Mouse (Mus musculus) limb, embryonic 15.5 days (tissue): ENCODE measurements around the gene Alms1. TPM values are rescaled to one million over a fixed set of nuclear protein-coding genes. Genes with fewer than 3 reads are reported as not detected.
"Not testable (repeated sequence)": the region's sequence is repeated elsewhere in the genome, so short reads cannot be mapped to it uniquely, and the experiment has no call there.

Experiments
- ATAC-seq: fragments of 200-750 bp; cut with Nextera tagmentation; 2 replicates; pipeline ENCODE4 v1.8.0; 2017; ENCODE audit warnings: low read depth, moderate TSS enrichment; ENCODE audit not compliant: insufficient number of reproducible peaks, low FRiP score, low TSS enrichment
- H3K27ac ChIP-seq: fragments of 300-500 bp; sonication (generic); 2 replicates; pipeline ENCODE4 v1.5.1; 2015; ENCODE audit warnings: moderate library complexity, mild to moderate bottlenecking, inconsistent platforms
- H3K27me3 ChIP-seq: fragments of 300-500 bp; sonication (generic); 2 replicates; pipeline ENCODE4 v1.6.1; 2015; ENCODE audit warnings: inconsistent platforms
- H3K36me3 ChIP-seq: fragments of 300-500 bp; sonication (generic); 2 replicates; pipeline ENCODE4 v1.6.1; 2015; ENCODE audit warnings: inconsistent platforms
- H3K4me1 ChIP-seq: fragments of 300-500 bp; sonication (generic); 2 replicates; pipeline ENCODE4 v1.6.1; 2015; ENCODE audit warnings: inconsistent platforms
- H3K4me2 ChIP-seq: fragments of 300-500 bp; sonication (generic); 2 replicates; pipeline ENCODE4 v1.6.1; 2015; ENCODE audit warnings: mild to moderate bottlenecking, inconsistent platforms
- H3K4me3 ChIP-seq: fragments of 300-500 bp; sonication (generic); 2 replicates; pipeline ENCODE4 v1.5.1; 2015; ENCODE audit warnings: mild to moderate bottlenecking, inconsistent platforms
- H3K9ac ChIP-seq: fragments of 300-500 bp; sonication (generic); 2 replicates; pipeline ENCODE4 v1.6.1; 2015; ENCODE audit warnings: inconsistent platforms
- H3K9me3 ChIP-seq: fragments of 300-500 bp; sonication (generic); 2 replicates; pipeline ENCODE4 v1.6.1; 2016; ENCODE audit warnings: inconsistent platforms
- WGBS: fragments of 180-500 bp; shearing (Covaris S2); methylation state at CpG from one replicate; pipeline ENCODE4 v1.1.7; 2015; 5-methylcytosine and 5-hydroxymethylcytosine counted together
- polyA plus RNA-seq: library from polyadenylated mRNA; unstranded; fragments of >200 nt; fragmentation: Nextera tagmentation; extraction: Ambion mirVana; gene quantifications from 2 replicates; pipeline ENCODE4 v1.2.1, GENCODE M21; 2015

Alms1 gene
- polyA plus RNA-seq, 1 experiment from 2014 or later, result 4.3 TPM

DNA sequence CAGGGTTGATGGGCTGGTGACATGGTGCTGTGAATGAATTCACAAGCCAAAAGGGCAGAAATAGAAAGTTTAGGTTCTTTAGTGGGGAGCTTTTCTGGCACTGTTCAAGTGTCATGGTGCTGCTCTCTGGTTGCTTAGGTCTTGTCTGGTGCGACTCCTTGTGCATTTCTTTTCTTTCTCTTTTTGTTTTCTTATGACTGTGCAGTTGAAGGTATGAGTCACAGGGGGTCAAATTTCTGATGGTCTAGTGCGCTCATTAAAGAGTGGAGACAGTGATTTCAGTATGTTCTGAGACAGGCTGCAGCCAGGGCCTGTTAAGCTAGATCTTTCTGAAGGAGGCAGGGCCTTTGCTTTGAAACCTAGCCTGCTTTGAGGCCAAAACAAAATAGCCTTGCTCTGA lies 2.8 kb downstream of the Alms1 start:
- H3K9ac ChIP-seq, result no peak overlapping the region
- no peaks in the 10 kb centered on the region for H3K9me3 ChIP-seq
- ATAC-seq, result no peak
- H3K4me3 ChIP-seq, result no peak overlapping the region
- H3K4me1 ChIP-seq, result peaks cover 18% of the 10 kb centered on the region
- no peak overlapping the region for H3K27ac ChIP-seq
- no peaks in the 10 kb centered on the region for H3K36me3 ChIP-seq
- no peak overlapping the region for H3K4me2 ChIP-seq
- WGBS, result 69% methylated on average over 2 of the region's 2 CpGs
- H3K27me3 ChIP-seq, result no peaks in the 10 kb centered on the region

- H3K9ac ChIP-seq, result no peak overlapping the region
- no peaks in the 10 kb centered on the region for H3K36me3 ChIP-seq
- WGBS, result 71% methylated on average over 1 of the region's 1 CpGs
- no peaks in the 10 kb centered on the region for H3K4me1 ChIP-seq
- no peaks in the 10 kb centered on the region for H3K9me3 ChIP-seq
- no peak overlapping the region for H3K4me2 ChIP-seq
- H3K27me3 ChIP-seq, result no peaks in the 10 kb centered on the region
- no peak for ATAC-seq
- no peak overlapping the region for H3K4me3 ChIP-seq
- no peak overlapping the region for H3K27ac ChIP-seq
These were observed 12.0 kb downstream of the Alms1 start for GRCm38 (mm10) chr6:85599310-85599709.

DNA sequence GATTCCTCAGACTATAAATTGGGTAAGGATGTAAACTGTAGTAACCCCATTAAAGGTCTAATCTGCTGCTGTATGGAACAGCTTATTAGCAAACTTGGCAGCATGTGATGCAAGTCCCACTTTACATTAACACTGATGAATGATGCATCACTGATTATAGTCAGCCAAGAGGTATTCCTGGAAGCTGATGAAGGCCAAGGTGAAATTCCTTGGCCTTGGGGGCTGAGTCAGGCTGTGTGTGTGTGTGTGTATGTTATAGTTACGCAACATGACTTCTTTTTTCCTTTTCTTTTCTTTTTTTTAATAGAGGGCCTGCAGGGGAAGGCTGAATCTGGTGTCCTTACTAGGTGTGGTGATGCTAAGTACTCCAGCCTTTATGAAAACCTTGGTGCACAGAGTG lies 23.2 kb downstream of the Alms1 start:
- WGBS, result 90% methylated on average over 1 of the region's 1 CpGs
- Histone ChIP-seq H3K9ac (no peak overlapping the region), H3K27ac (no peak overlapping the region), H3K4me1 (no peaks in the 10 kb centered on the region), H3K9me3 (no peaks in the 10 kb centered on the region), H3K27me3 (no peaks in the 10 kb centered on the region), H3K4me3 (no peak overlapping the region), H3K4me2 (no peak overlapping the region), H3K36me3 (peaks cover 35% of the 10 kb centered on the region)
- ATAC-seq, result no peak

DNA sequence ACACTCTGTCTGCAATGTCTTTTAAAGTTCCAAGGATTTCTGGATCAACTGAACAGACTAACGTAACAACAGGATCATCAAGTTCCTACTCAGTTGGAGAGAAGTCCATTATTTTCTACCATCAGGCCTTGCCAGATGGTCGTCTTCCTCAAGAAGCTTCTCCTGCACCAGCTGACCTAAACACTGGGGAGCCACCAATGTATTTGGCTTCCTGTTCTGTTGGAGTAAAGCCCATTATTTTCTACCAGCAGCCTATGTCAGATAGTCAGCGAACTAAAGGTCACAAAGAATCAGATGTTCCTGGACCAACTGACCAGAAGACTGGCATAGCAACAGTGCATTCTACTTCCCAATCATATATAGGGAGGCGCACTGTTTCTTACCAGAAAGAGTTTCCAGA lies 33.5 kb downstream of the Alms1 start:
- no peak for ATAC-seq
- Histone ChIP-seq H3K36me3 (peaks cover 57% of the 10 kb centered on the region), H3K27ac (no peak overlapping the region), H3K4me1 (no peaks in the 10 kb centered on the region), H3K9me3 (no peaks in the 10 kb centered on the region), H3K4me2 (no peak overlapping the region), H3K4me3 (no peak overlapping the region), H3K9ac (no peak overlapping the region), H3K27me3 (no peaks in the 10 kb centered on the region)
- WGBS, result 92% methylated on average over 4 of the region's 4 CpGs

DNA sequence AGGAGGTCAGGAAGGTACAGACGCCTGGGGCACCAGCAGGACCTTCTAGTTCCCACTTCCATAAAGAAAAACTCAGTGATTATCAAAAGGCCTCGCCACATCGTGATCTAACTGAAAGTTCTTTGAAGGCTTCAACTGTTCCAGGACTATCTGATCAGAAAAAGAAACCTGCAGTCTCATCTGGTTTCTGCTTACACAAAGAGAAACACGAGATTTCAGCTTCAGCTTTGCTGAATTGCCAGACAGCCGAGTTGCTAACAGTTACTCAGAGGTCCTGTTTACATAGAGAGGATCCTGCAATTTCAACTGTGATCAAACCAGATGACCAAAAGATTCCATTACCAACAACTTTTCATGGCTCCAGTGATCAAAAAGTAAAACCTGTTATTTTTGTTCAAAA lies 34.3 kb downstream of the Alms1 start:
- whole genome bisulfite sequencing, result 84% methylated on average over 5 of the region's 5 CpGs

GRCm38 (mm10) chr6:85624511-85624910 lies 37.2 kb downstream of the Alms1 start:
- ATAC-seq, result no peak
- Histone ChIP-seq H3K9ac (no peak overlapping the region), H3K4me2 (no peak overlapping the region), H3K4me1 (no peaks in the 10 kb centered on the region), H3K27me3 (no peaks in the 10 kb centered on the region), H3K9me3 (no peaks in the 10 kb centered on the region), H3K4me3 (no peak overlapping the region), H3K27ac (no peak overlapping the region), H3K36me3 (peaks cover 59% of the 10 kb centered on the region)
- WGBS, result 95% methylated on average over 4 of the region's 4 CpGs

More for the DNA sequence above, 34.3 kb downstream of the Alms1 start:
- Histone ChIP-seq H3K27ac (no peak overlapping the region), H3K36me3 (peaks cover 54% of the 10 kb centered on the region), H3K27me3 (no peaks in the 10 kb centered on the region), H3K9ac (no peak overlapping the region), H3K9me3 (no peaks in the 10 kb centered on the region), H3K4me1 (no peaks in the 10 kb centered on the region), H3K4me2 (no peak overlapping the region), H3K4me3 (no peak overlapping the region)
- no peak for ATAC-seq

DNA sequence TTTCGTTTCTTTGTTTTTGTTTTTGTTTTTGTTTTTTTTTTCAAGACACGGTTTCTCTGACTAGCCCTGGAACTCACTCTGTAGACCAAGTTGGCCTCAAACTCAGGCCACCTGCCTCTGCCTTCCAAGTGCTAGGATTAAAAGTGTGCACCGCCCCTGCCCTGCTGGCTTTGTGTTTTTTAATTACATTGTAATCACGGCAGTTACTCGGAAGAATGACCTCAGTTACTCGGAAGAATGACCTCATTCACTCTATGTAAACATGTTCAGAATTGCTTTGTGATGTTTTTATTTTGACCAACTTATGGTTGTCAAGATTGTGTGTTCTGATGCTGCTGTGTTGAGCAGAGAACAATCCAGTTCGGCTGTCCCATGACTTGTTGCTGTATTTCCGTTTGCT lies 45.8 kb downstream of the Alms1 start:
- Histone ChIP-seq H3K27me3 (no peaks in the 10 kb centered on the region), H3K36me3 (peaks cover 16% of the 10 kb centered on the region), H3K4me2 (no peak overlapping the region), H3K4me3 (no peak overlapping the region), H3K9me3 (no peaks in the 10 kb centered on the region), H3K9ac (no peak overlapping the region), H3K4me1 (no peaks in the 10 kb centered on the region), H3K27ac (no peak overlapping the region)
- no peak for ATAC-seq
- 69% methylated on average over 8 of the region's 8 CpGs for WGBS

DNA sequence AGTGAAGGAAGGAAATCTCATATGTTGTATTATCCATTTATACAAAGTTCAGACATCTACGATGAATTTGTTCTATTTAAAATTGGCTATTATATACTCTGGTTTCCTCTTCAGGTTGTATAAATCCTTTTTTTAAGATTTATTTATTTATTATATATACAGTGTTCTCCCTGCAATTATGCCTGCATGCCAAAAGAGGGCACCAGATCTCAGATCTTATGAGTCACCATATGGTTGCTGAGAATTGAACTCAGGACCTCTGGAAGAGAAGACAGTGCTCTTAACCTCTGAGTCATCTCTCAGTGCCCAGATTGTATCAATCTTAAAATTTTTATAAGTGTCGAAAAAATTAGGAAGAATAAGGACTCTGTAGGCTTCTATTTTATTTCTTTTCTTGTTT lies 65.9 kb downstream of the Alms1 start:
- Histone ChIP-seq H3K27ac (no peak overlapping the region), H3K36me3 (peaks cover 11% of the 10 kb centered on the region), H3K9me3 (no peaks in the 10 kb centered on the region), H3K4me1 (no peaks in the 10 kb centered on the region), H3K27me3 (no peaks in the 10 kb centered on the region), H3K9ac (no peak overlapping the region), H3K4me3 (no peak overlapping the region), H3K4me2 (no peak overlapping the region)
- 95% methylated on average over 2 of the region's 2 CpGs for WGBS
- ATAC-seq, result no peak

GRCm38 (mm10) chr6:85701943-85702342 lies 114.6 kb downstream of the Alms1 start:
- not testable (repeated sequence) for H3K36me3 ChIP-seq, H3K27ac ChIP-seq, H3K4me3 ChIP-seq, H3K27me3 ChIP-seq, ATAC-seq, H3K4me2 ChIP-seq, H3K4me1 ChIP-seq, H3K9ac ChIP-seq, H3K9me3 ChIP-seq
- 51% methylated on average over 2 of the region's 4 CpGs for WGBS

- H3K4me2 ChIP-seq, H3K9ac ChIP-seq, H3K36me3 ChIP-seq, H3K4me1 ChIP-seq, H3K4me3 ChIP-seq, H3K9me3 ChIP-seq, ATAC-seq, H3K27me3 ChIP-seq, H3K27ac ChIP-seq: not testable (repeated sequence)
- 83% methylated on average over 5 of the region's 5 CpGs for WGBS
These were observed 121.9 kb downstream of the Alms1 start for GRCm38 (mm10) chr6:85709206-85709605.

- H3K27me3 ChIP-seq, H3K4me2 ChIP-seq, H3K27ac ChIP-seq, H3K4me3 ChIP-seq, H3K9me3 ChIP-seq, H3K4me1 ChIP-seq, H3K36me3 ChIP-seq, ATAC-seq, H3K9ac ChIP-seq: not testable (repeated sequence)
- WGBS, result 14% methylated on average over 1 of the region's 1 CpGs
These were observed 122.3 kb downstream of the Alms1 start for GRCm38 (mm10) chr6:85709607-85710006.

DNA sequence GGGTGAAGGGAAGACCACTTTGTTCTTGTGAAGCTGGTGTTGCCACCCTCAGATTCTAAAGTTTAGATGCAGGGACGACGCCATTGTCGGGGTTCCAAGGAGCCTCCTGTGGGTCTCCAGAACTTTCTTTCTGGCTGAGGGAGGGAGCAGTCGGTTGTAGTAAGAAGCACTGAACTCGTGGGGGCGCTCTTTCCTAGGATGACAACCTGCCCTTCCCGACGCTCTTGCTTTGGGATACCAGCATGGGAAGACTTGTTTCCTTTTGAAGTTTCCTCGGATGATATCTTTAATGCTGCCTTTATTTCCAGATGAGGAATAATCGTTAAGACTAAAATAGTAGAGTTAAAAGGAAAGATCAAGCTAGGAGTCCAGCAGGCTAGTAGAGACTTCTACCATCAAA lies 125.8 kb downstream of the Alms1 start, which contains the start of gene Nat8f7:
Gene Nat8f7 (minus strand): TSS at position 101 of the 400 bp plus-strand sequence.
- not testable (repeated sequence) for H3K36me3 ChIP-seq, H3K27me3 ChIP-seq, H3K27ac ChIP-seq, H3K9ac ChIP-seq, H3K4me1 ChIP-seq, H3K4me2 ChIP-seq, ATAC-seq, H3K4me3 ChIP-seq, H3K9me3 ChIP-seq
- 82% methylated on average over 10 of the region's 10 CpGs for WGBS
